Mouse (Mus musculus): ENCODE results near the gene Gdnf. TPM values are rescaled to one million over a fixed set of nuclear protein-coding genes. Genes with fewer than 3 reads are reported as not detected.

Gdnf gene
- total and polyA plus RNA-seq, 3 experiments, result not detected

- Histone ChIP-seq H3K4me3 (replicated peaks in 1 of 3; ENCODE audit: low read depth in 2 of 3, low read length in 2 of 3, poor library complexity in 1 of 3) (no peak overlapping the region), H3K4me2 (ENCODE audit: insufficient read depth, low read depth, poor library complexity, severe bottlenecking) (no peak overlapping the region), H3K27me3 (replicated peaks) (no peaks in the 10 kb centered on the region), H3K79me2 (replicated peaks; ENCODE audit: control insufficient read depth, extremely low read depth, insufficient read depth, poor library complexity, severe bottlenecking) (no peaks in the 10 kb centered on the region), H3K27ac (ENCODE audit: insufficient read depth, low read depth) (no peak overlapping the region), H3K9me3 (replicated peaks; ENCODE audit: low read length) (no peaks in the 10 kb centered on the region), H3K36me3 (replicated peaks in 1 of 2; ENCODE audit: control insufficient read depth in 1 of 2, insufficient read depth in 1 of 2, low read length in 1 of 2) (no peaks in the 10 kb centered on the region), H3K9ac (ENCODE audit: insufficient read depth, low read depth) (no peak overlapping the region), H3K4me1 (ENCODE audit: control insufficient read depth in 1 of 2, insufficient read depth in 2 of 2) (peaks cover 23 to 32% of the 10 kb centered on the region in 2 experiments)
- dilution Hi-C loops (cut with MboI; ENCODE audit: extremely low pct_ligation_motif_present, extremely low pct_unique_long_range_greater_than_20kb, low sequenced_read_pairs), result no loop called here
- no peak for TF ChIP-seq RAD21 (IDR thresholded peaks at IDR 0.05; ENCODE audit: low read depth, low read length)
- no peak for TF ChIP-seq MXI1 (IDR thresholded peaks at IDR 0.05; ENCODE audit: low read depth, low read length)
- TF ChIP-seq MAZ (IDR thresholded peaks at IDR 0.05; ENCODE audit: low read depth, low read length), result no peak
- no peak for DNase-seq (ENCODE audit: extremely low read depth)
- in situ Hi-C loops (cut with MboI; ENCODE audit: low pct_ligation_motif_present, low pct_unique_long_range_greater_than_20kb, low sequenced_read_pairs), result no loop called here
Observed at GRCm38 (mm10) chr15:7858841-7859240, 48.2 kb downstream of the Gdnf start.

- H3K9me3 ChIP-seq (replicated peaks; ENCODE audit: low read length), result no peaks in the 10 kb centered on the region
- peaks cover 23 to 25% of the 10 kb centered on the region in 2 experiments; a peak in 3 of 4 replicates for H3K4me1 ChIP-seq (ENCODE audit: control insufficient read depth in 1 of 2, insufficient read depth in 2 of 2)
- dilution Hi-C loops (cut with MboI; ENCODE audit: extremely low pct_ligation_motif_present, extremely low pct_unique_long_range_greater_than_20kb, low sequenced_read_pairs), result no loop called here
- no peaks in the 10 kb centered on the region for H3K36me3 ChIP-seq (replicated peaks in 1 of 2; ENCODE audit: control insufficient read depth in 1 of 2, insufficient read depth in 1 of 2, low read length in 1 of 2)
- H3K4me2 ChIP-seq (ENCODE audit: insufficient read depth, low read depth, poor library complexity, severe bottlenecking), result no peak overlapping the region
- no peak for DNase-seq (ENCODE audit: extremely low read depth)
- no peak overlapping the region for H3K27ac ChIP-seq (ENCODE audit: insufficient read depth, low read depth)
- TF ChIP-seq E2F4 (IDR thresholded peaks at IDR 0.05; ENCODE audit: insufficient replicate concordance, low read depth, low read length) (no peak), HCFC1 (IDR thresholded peaks at IDR 0.05; ENCODE audit: low read depth, low read length) (no peak), MXI1 (IDR thresholded peaks at IDR 0.05; ENCODE audit: low read depth, low read length) (no peak)
- no peaks in the 10 kb centered on the region for H3K27me3 ChIP-seq (replicated peaks)
- in situ Hi-C loops (cut with MboI; ENCODE audit: low pct_ligation_motif_present, low pct_unique_long_range_greater_than_20kb, low sequenced_read_pairs), result no loop called here
- H3K9ac ChIP-seq (ENCODE audit: insufficient read depth, low read depth), result no peak overlapping the region
- no peaks in the 10 kb centered on the region for H3K79me2 ChIP-seq (replicated peaks; ENCODE audit: control insufficient read depth, extremely low read depth, insufficient read depth, poor library complexity, severe bottlenecking)
- no peak overlapping the region for H3K4me3 ChIP-seq (replicated peaks in 1 of 3; ENCODE audit: low read depth in 2 of 3, low read length in 2 of 3, poor library complexity in 1 of 3)
Observed at GRCm38 (mm10) chr15:7862890-7863289, 52.2 kb downstream of the Gdnf start.

- no peaks in the 10 kb centered on the region for H3K27me3 ChIP-seq (replicated peaks)
- no peaks in the 10 kb centered on the region for H3K79me2 ChIP-seq (replicated peaks; ENCODE audit: control insufficient read depth, extremely low read depth, insufficient read depth, poor library complexity, severe bottlenecking)
- H3K4me3 ChIP-seq (replicated peaks in 1 of 3; ENCODE audit: low read depth in 2 of 3, low read length in 2 of 3, poor library complexity in 1 of 3), result no peak overlapping the region
- H3K4me1 ChIP-seq (ENCODE audit: control insufficient read depth in 1 of 2, insufficient read depth in 2 of 2), result peaks cover 19 to 20% of the 10 kb centered on the region in 2 experiments; a peak in 3 of 4 replicates
- no peaks in the 10 kb centered on the region for H3K9me3 ChIP-seq (replicated peaks; ENCODE audit: low read length)
- dilution Hi-C loops (cut with MboI; ENCODE audit: extremely low pct_ligation_motif_present, extremely low pct_unique_long_range_greater_than_20kb, low sequenced_read_pairs) (no loop called here), in situ Hi-C loops (cut with MboI; ENCODE audit: low pct_ligation_motif_present, low pct_unique_long_range_greater_than_20kb, low sequenced_read_pairs) (no loop called here)
- no peak for TF ChIP-seq POLR2AphosphoS2 (IDR thresholded peaks at IDR 0.05; ENCODE audit: low read depth, low read length)
- TF ChIP-seq MAZ (IDR thresholded peaks at IDR 0.05; ENCODE audit: low read depth, low read length), result no peak
- TF ChIP-seq MAX (IDR thresholded peaks at IDR 0.05; ENCODE audit: low read length), result no peak
- TF ChIP-seq UBTF (IDR thresholded peaks at IDR 0.05; ENCODE audit: low read depth, low read length), result no peak
- no peak for TF ChIP-seq ETS1 (conservative IDR thresholded peaks at IDR 0.05; ENCODE audit: low read depth, low read length)
- TF ChIP-seq EP300 (IDR thresholded peaks at IDR 0.05; ENCODE audit: low read length), result no peak
- TF ChIP-seq ZC3H11A (IDR thresholded peaks at IDR 0.05; ENCODE audit: low read depth, low read length), result no peak
- no peak for TF ChIP-seq ZNF384 (IDR thresholded peaks at IDR 0.05; ENCODE audit: low read depth, low read length)
- TF ChIP-seq MEF2A (IDR thresholded peaks at IDR 0.05; ENCODE audit: borderline replicate concordance, low read depth, low read length), result no peak
- no peak for TF ChIP-seq JUND (conservative IDR thresholded peaks at IDR 0.05; ENCODE audit: low read depth, low read length)
- no peak for TF ChIP-seq USF2 (conservative IDR thresholded peaks at IDR 0.05; ENCODE audit: low read depth, low read length)
- H3K27ac ChIP-seq (ENCODE audit: insufficient read depth, low read depth), result no peak overlapping the region
- DNase-seq (ENCODE audit: extremely low read depth), result no peak
- H3K4me2 ChIP-seq (ENCODE audit: insufficient read depth, low read depth, poor library complexity, severe bottlenecking), result peak overlapping the region; percentile 30; the same call in 1 of the 2 replicates
- H3K9ac ChIP-seq (ENCODE audit: insufficient read depth, low read depth), result no peak overlapping the region
- no peaks in the 10 kb centered on the region for H3K36me3 ChIP-seq (replicated peaks in 1 of 2; ENCODE audit: control insufficient read depth in 1 of 2, insufficient read depth in 1 of 2, low read length in 1 of 2)
Observed at GRCm38 (mm10) chr15:7863328-7863727, 52.7 kb downstream of the Gdnf start.
